Mouse (Mus musculus) erythroid progenitor cell, adult 5-6 weeks (primary cell): ENCODE data around the gene Ints4. TPM values are rescaled to one million over a fixed set of nuclear protein-coding genes. Genes with fewer than 3 reads are reported as not detected.
"Not testable (repeated sequence)": the region's sequence is repeated elsewhere in the genome, so short reads cannot be mapped to it uniquely, and the experiment has no call there.

Experiments used
- ATAC-seq: replicated peaks from 2 replicates; pipeline ENCODE4 v1.8.0; 2016; ENCODE audit warnings: moderate number of reproducible peaks, mild to moderate bottlenecking, moderate TSS enrichment, inconsistent platforms; ENCODE audit not compliant: poor library complexity, low FRiP score, severe bottlenecking
- total RNA-seq, 2 experiments: library from RNA; stranded (forward) in 1 of 2; stranded (reverse) in 1 of 2; fragments of 150-400 nt in 1 of 2; fragments of 186-747, 209-891 nt in 1 of 2; gene quantifications; 2 replicates each; pipeline versions ENCODE4 v1.2.3 to v1.2.4; 2015 to 2017; ENCODE audit warnings: low replicate concordance in 2 of 2

Ints4 gene
- total RNA-seq (2015; ENCODE audit: low replicate concordance) (29.3 and 41.4 TPM in 2 replicates), total RNA-seq (2017; ENCODE audit: low replicate concordance) (14.4 and 20.3 TPM in 2 replicates)

GRCm38 (mm10) chr7:97480821-97481339, at the start of gene Ints4:
Gene Ints4 (plus strand): TSS chr7:97480956.
- peak; percentile 99 for ATAC-seq

GRCm38 (mm10) chr7:97433517-97433916, 47.2 kb upstream of the Ints4 start:
- ATAC-seq, result not testable (repeated sequence)

- no peak for ATAC-seq
These were observed 46.2 kb upstream of the Ints4 start for GRCm38 (mm10) chr7:97434517-97434916.

GRCm38 (mm10) chr7:97438986-97439385, 41.8 kb upstream of the Ints4 start:
- no peak for ATAC-seq

- ATAC-seq, result no peak
These were observed 34.4 kb upstream of the Ints4 start for GRCm38 (mm10) chr7:97446171-97446925.

GRCm38 (mm10) chr7:97447050-97447531, 33.7 kb upstream of the Ints4 start:
- ATAC-seq, result no peak

- ATAC-seq, result not testable (repeated sequence)
These were observed 29.7 kb upstream of the Ints4 start, which contains the start of gene Kctd14 for GRCm38 (mm10) chr7:97451023-97451422. Gene Kctd14 (plus strand): TSS chr7:97451323.

GRCm38 (mm10) chr7:97452196-97452595, 28.6 kb upstream of the Ints4 start:
- ATAC-seq, result no peak

GRCm38 (mm10) chr7:97453141-97453921, 27.4 kb upstream of the Ints4 start:
- ATAC-seq, result peak; percentile 93

GRCm38 (mm10) chr7:97454795-97455194, 26.0 kb upstream of the Ints4 start:
- no peak for ATAC-seq

GRCm38 (mm10) chr7:97455577-97455976, 25.2 kb upstream of the Ints4 start:
- no peak for ATAC-seq

- no peak for ATAC-seq
These were observed 7.8 kb upstream of the Ints4 start for GRCm38 (mm10) chr7:97473001-97473400.

- no peak for ATAC-seq
These were observed 1.4 kb upstream of the Ints4 start for GRCm38 (mm10) chr7:97479349-97479748.

GRCm38 (mm10) chr7:97480290-97480689, 466 bp upstream of the Ints4 start:
- ATAC-seq, result no peak

- ATAC-seq, result no peak
These were observed 2.6 kb downstream of the Ints4 start for GRCm38 (mm10) chr7:97483378-97483777.

GRCm38 (mm10) chr7:97491157-97491556, 10.4 kb downstream of the Ints4 start:
- no peak for ATAC-seq

GRCm38 (mm10) chr7:97492420-97492819, 11.7 kb downstream of the Ints4 start:
- ATAC-seq, result no peak

GRCm38 (mm10) chr7:97495052-97495451, 14.3 kb downstream of the Ints4 start:
- no peak for ATAC-seq

- no peak for ATAC-seq
These were observed 19.9 kb downstream of the Ints4 start for GRCm38 (mm10) chr7:97500555-97501209.

GRCm38 (mm10) chr7:97514786-97515185, 34.0 kb downstream of the Ints4 start:
- no peak for ATAC-seq
